Mouse (Mus musculus) neutrophil, adult 5-6 weeks (primary cell): ENCODE data around the gene Olfr317. TPM values are rescaled to one million over a fixed set of nuclear protein-coding genes. Genes with fewer than 3 reads are reported as not detected.
"Not testable (repeated sequence)": the region's sequence is repeated elsewhere in the genome, so short reads cannot be mapped to it uniquely, and the experiment has no call there.

Source experiments
- ATAC-seq: fragments of 151-379, 151-347 bp; 2 replicates; pipeline ENCODE4 v1.8.0; 2017; ENCODE audit warnings: mild to moderate bottlenecking, moderate TSS enrichment; ENCODE audit not compliant: insufficient number of reproducible peaks, poor library complexity, low FRiP score, severe bottlenecking; ENCODE audit errors: extremely low read depth
- total RNA-seq: library from RNA; stranded (forward); fragments of 200-1000 nt; gene quantifications from 2 replicates; pipeline ENCODE4 v1.2.3, GENCODE M21; 2017

Olfr317 gene
- not detected in 2 replicates for total RNA-seq

- ATAC-seq, result no peak
These were observed at the start of gene Olfr317 for GRCm38 (mm10) chr11:58738792-58739262. Olfr317 (minus strand) TSS chr11:58739212.

DNA sequence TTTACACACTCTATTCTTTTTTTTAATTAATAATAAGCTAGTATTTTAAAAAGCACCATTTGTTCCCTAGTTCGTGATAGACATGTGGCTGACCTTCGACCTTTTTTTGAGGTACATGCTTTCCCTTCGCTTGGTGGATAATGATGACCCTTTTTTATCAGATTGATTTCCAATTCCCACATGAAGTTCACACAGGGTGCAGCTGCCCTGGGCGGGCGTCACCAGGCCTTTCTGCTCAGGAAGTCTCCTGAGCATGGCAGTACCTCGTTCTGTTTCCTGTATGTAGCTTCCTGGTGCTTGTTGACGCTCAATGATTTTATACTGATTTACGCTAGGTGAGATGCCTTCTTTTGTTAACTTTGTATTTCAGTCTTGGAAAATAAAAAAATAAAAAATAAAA lies 49.3 kb upstream of the Olfr317 start:
- no peak for ATAC-seq

DNA sequence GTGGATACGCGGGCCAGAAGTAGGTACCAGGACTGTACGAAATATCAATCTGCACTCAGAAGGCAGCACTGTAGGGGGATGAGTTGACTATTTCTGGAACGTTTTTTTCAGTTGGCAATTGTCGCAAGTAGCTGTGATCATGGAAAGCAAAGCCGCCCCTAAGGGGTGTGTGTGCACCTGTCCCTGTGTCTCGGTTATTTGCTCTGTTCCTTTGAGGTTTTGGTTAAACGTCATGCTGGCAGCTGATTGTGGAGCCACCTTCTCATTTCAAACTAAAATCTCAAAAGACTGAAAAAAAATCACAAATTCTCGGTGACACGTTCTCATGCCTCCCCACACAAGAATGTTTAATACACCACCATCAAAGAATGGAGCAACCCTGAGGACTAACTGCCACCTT lies 48.6 kb upstream of the Olfr317 start:
- no peak for ATAC-seq

DNA sequence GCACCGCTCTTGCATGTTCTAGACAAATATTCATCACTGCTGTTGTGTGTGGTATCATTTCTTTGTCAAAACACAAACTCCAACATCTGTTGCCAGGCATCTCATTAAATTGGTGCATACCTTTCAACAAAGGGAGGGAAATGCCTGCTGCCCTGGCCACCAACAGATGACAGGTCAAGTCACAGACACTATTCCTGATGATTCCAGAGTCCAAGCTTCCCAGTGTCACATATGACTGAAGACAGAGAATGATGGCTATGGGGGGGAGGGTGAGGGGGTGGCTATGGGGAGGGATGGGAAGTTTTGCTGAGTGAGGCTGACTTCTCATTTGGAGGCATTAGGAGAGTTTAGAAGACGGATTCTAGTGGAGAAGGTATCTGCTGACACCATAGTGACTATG lies 45.2 kb upstream of the Olfr317 start:
- no peak for ATAC-seq

- no peak for ATAC-seq
These were observed 43.6 kb upstream of the Olfr317 start, which contains the start of gene Olfr314 for GRCm38 (mm10) chr11:58782480-58783089. Olfr314 (plus strand) TSS chr11:58782952.

GRCm38 (mm10) chr11:58772888-58773287 lies 33.9 kb upstream of the Olfr317 start, which contains the start of gene Olfr315:
Olfr315 (plus strand) TSS chr11:58773188.
- no peak for ATAC-seq

DNA sequence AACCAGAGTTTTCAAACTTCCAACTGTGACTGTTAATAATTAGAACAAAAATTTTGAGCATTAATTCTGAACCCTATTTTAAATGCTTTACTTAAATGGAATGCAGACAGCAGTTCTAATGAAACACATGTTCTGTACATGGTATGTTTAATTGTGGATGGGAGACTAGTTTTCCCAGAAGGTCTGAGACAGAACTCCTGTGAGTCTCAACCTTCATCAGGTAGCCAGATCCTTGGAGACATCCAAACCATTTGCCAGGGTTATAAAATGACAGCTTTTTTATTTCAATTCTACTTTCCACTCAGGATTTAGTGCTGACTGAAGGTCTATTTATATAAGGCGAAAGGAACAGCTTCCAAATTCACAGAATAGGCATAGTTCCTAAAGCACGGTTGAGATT lies 13.4 kb upstream of the Olfr317 start, which contains the start of gene Olfr316:
Olfr316 (plus strand) TSS at position 301 of the 400 bp plus-strand sequence.
- no peak for ATAC-seq

DNA sequence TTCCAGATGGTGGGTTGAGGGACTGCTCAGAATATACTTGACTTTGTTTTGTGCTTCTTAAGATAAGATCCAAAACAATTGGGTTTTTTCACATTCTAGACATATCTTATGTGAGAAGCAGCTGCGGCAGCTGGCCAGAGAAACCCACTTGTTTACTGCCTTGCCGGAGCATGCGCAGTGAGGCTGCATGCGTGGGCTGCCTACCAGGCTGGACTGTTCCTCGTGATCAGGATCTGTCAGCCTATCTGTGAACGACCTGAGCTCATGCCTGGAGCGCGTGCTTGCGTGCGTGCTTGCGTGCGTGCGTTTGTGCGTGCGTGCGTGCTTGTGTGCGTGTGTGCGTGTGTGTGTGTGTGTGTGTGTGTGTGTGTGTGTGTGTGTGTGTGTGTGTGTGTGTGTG lies 12.1 kb upstream of the Olfr317 start:
- not testable (repeated sequence) for ATAC-seq

- no peak for ATAC-seq
These were observed 5.6 kb downstream of the Olfr317 start for GRCm38 (mm10) chr11:58733372-58733771.

DNA sequence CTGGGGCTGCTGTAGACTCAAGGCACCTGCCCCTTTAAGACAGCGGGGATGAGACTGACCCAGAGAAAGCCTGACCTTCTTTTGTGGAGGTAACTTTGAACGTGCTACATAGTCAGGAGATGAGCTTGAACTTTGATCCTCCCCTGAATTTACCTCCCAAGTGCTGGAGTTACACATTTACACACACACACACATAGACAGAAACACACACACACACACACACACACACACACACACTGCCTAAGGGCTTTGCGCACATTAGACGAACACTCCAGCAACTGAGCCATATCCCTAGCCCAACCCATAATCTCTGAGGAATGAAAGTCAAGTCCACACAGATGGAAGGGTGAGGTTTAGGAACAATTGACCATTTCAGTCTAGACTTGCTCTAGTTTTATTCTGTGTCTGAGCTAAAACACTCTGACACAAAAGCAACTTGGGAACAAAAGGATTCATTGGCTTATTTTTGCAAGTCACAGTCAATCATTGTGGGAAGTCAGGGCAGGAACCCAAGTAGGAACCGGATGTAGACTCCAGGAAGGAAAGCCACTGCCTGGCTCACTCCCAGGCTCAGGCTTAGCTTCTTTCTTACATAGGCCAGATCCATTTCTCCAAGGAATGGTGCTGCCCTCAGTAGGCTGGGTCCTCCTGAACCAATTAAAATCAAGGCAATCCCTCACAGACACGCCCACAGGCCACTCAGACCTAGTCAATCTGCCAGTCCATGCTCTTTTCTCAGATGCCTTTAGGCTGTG lies 10.9 kb downstream of the Olfr317 start:
- not testable (repeated sequence) for ATAC-seq

- no peak for ATAC-seq
These were observed 15.1 kb downstream of the Olfr317 start, which contains the start of gene Olfr318 for GRCm38 (mm10) chr11:58723914-58724313. Olfr318 (minus strand) TSS chr11:58724014.

- ATAC-seq, result no peak
These were observed 19.3 kb downstream of the Olfr317 start for GRCm38 (mm10) chr11:58719701-58720100.

DNA sequence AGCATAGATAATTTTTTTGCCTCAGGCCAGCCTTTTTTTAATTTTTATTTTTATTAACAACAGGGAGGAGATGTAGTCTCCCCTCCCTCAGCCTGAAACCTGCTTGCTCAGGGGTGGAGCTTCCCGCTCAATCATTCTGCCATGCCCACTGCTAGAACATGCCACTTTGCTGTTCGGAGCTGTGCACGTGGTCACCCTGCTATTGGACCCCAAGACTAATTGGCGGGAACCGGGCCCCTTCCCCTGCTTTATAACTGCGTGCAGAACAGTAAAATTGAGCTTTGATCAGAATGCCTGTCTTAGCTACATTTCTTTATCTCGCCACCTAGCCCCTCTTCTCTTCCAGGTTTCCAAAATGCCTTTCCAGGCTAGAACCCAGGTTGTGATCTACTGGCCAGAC lies 21.3 kb downstream of the Olfr317 start:
- not testable (repeated sequence) for ATAC-seq

DNA sequence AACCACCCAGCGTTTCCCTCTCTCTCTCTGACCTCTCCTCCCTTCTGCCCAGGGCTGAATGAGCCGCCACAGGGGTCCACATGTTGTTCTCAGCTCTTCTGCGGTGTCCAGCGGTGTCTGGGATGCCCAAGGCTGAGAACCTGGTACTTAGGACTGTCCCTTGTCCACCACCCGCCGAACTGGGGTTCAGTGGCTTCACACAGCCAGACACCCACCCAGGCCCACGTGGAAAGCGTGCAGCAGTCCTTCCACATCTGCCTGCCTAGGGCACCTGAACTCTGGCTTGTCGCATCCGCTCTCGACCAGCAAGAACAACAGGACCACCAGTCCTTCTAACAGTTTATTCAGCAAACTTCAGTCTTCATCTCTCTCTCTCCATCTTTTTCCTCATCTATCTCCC lies 29.9 kb downstream of the Olfr317 start:
- ATAC-seq, result no peak

DNA sequence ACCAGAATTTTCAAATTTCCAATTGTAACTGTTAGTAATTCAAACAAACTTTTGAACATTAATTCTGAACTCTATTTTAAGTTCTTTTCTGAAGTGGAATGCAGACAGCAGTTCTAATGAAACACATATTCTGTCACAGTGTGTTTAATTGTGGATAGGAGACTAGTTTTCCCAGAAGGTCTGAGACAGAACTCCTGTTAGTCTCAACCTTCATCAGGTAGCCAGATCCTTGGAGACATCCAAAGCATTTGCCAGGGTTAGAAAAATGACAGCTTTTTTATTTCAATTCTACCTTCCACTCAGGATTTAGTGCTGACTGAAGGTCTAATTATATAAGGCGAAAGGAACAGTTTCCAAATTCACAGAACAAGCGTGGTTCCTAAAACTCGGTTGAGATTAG lies 40.1 kb downstream of the Olfr317 start, which contains the start of gene Olfr319:
Olfr319 (plus strand) TSS at position 301 of the 400 bp plus-strand sequence.
- ATAC-seq, result no peak

Other genes with a start within 250 kb of the Olfr317 start
- gene Olfr332, start 246.7 kb downstream of the Olfr317 start, total RNA-seq, result not detected in 2 replicates
- not detected in 2 replicates for gene Olfr331, start 236.6 kb downstream of the Olfr317 start, total RNA-seq
- gene Olfr330, start 204.4 kb downstream of the Olfr317 start, total RNA-seq, result not detected in 2 replicates
- gene Olfr329-ps, start 192.8 kb downstream of the Olfr317 start, total RNA-seq, result not detected in 2 replicates
- 0.12 TPM in 1 of 2 replicates, not detected in the other for gene Olfr328, start 183.6 kb downstream of the Olfr317 start, total RNA-seq
- gene Olfr224, start 168.7 kb downstream of the Olfr317 start, total RNA-seq, result not detected in 2 replicates
- not detected in 2 replicates for gene Olfr325, start 161.5 kb downstream of the Olfr317 start, total RNA-seq
- not detected in 2 replicates for gene Olfr324, start 144.1 kb downstream of the Olfr317 start, total RNA-seq
- gene 2210407C18Rik, start 123.1 kb downstream of the Olfr317 start, total RNA-seq, result not detected in 2 replicates
- not detected in 2 replicates for gene Olfr323, start 108.7 kb downstream of the Olfr317 start, total RNA-seq
- 0.35 and 0.49 TPM in 2 replicates for gene Trim58, start 98.7 kb downstream of the Olfr317 start, total RNA-seq
- not detected in 2 replicates for gene Olfr322, start 80.4 kb downstream of the Olfr317 start, total RNA-seq
- not detected in 2 replicates for gene Olfr320, start 58.1 kb downstream of the Olfr317 start, total RNA-seq
- gene Olfr319, start 40.0 kb downstream of the Olfr317 start, total RNA-seq, result not detected in 2 replicates
- 0.23 TPM in 1 of 2 replicates, not detected in the other for gene Olfr318, start 15.2 kb downstream of the Olfr317 start, total RNA-seq
- not detected in 2 replicates for gene Olfr316, start 13.5 kb upstream of the Olfr317 start, total RNA-seq
- gene Olfr315, start 34.0 kb upstream of the Olfr317 start, total RNA-seq, result not detected in 2 replicates
- not detected in 2 replicates for gene Olfr314, start 43.7 kb upstream of the Olfr317 start, total RNA-seq
- gene Fam183b, start 62.7 kb upstream of the Olfr317 start, total RNA-seq, result not detected in 2 replicates
- not detected in 2 replicates for gene Olfr313, start 75.8 kb upstream of the Olfr317 start, total RNA-seq
- not detected in 2 replicates for gene Olfr312, start 90.0 kb upstream of the Olfr317 start, total RNA-seq
- not detected in 2 replicates for gene Olfr311, start 100.0 kb upstream of the Olfr317 start, total RNA-seq
- 12.1 and 16.8 TPM in 2 replicates for gene Gm12258, start 107.9 kb upstream of the Olfr317 start, total RNA-seq
- gene 2810021J22Rik, start 128.0 kb upstream of the Olfr317 start, total RNA-seq, result 7.9 and 8.8 TPM in 2 replicates
- 14.6 and 14.7 TPM in 2 replicates for gene Zfp39, start 165.0 kb upstream of the Olfr317 start, total RNA-seq
- gene Btnl10, start 178.7 kb upstream of the Olfr317 start, total RNA-seq, result 0.23 and 0.61 TPM in 2 replicates
- 60.8 and 72.2 TPM in 2 replicates for gene Rnf187, start 199.7 kb upstream of the Olfr317 start, total RNA-seq
- 3.7 and 8.1 TPM in 2 replicates for gene Hist3h2ba, start 209.7 kb upstream of the Olfr317 start, total RNA-seq
- 65.3 TPM in 2 replicates for gene Hist3h2a, start 215.5 kb upstream of the Olfr317 start, total RNA-seq
- 0.12 and 0.35 TPM in 2 replicates for gene Trim17, start 215.5 kb upstream of the Olfr317 start, total RNA-seq
- 106 and 107 TPM in 2 replicates for gene Trim11, start 238.9 kb upstream of the Olfr317 start, total RNA-seq